Mouse (Mus musculus) megakaryocyte, embryonic 14.5 days (primary cell): Measurements from ENCODE around the gene Hoxb13.

Experiments
- FLI1 ChIP-seq: IDR thresholded peaks from 2 replicates; pipeline ENCODE4 v1.6.1; 2012; ENCODE audit warnings: low read length, inconsistent platforms, mixed read lengths
- GATA1 ChIP-seq: IDR thresholded peaks from 3 replicates; pipeline ENCODE4 v1.6.1; 2012; ENCODE audit warnings: mixed read lengths, low read length, inconsistent platforms, borderline replicate concordance

GRCm38 (mm10) chr11:96191132-96191531 lies 3.0 kb upstream of the Hoxb13 start:
- TF ChIP-seq GATA1 = no peak
- no peak for TF ChIP-seq FLI1
